Comparison of ENCODE assay signal across 24 mouse cellular contexts in genomic region chr11:79890822-79891221, GRCm38 (mm10).
"Had no signal": no experiment of that assay in that cellular context is flagged by ENCODE, and none has a peak within 500 bp of the region (broad histone marks: within the 10 kb centered on the region; RNA-seq: fewer than 3 reads in every experiment).

No protein-coding gene starts in this region.

- H3K27me3 ChIP-seq: embryonic facial prominence, embryonic 12.5 days; embryonic facial prominence, embryonic 13.5 days; embryonic facial prominence, embryonic 15.5 days; forebrain, embryonic 12.5 days; forebrain, embryonic 13.5 days; forebrain, embryonic 15.5 days had no signal

- H3K27ac ChIP-seq: embryonic facial prominence, embryonic 10.5 days; embryonic facial prominence, embryonic 12.5 days; embryonic facial prominence, embryonic 13.5 days; embryonic facial prominence, embryonic 15.5 days; forebrain, embryonic 10.5 days; forebrain, embryonic 12.5 days; forebrain, embryonic 13.5 days; forebrain, embryonic 15.5 days; heart, adult 2 months had no signal

- H3K9ac ChIP-seq: embryonic facial prominence, embryonic 12.5 days; embryonic facial prominence, embryonic 13.5 days; embryonic facial prominence, embryonic 15.5 days; forebrain, embryonic 12.5 days; forebrain, embryonic 13.5 days; forebrain, embryonic 15.5 days; forebrain, postnatal 0 days had no signal

- H3K4me2 ChIP-seq: embryonic facial prominence, embryonic 12.5 days; embryonic facial prominence, embryonic 13.5 days; embryonic facial prominence, embryonic 15.5 days; forebrain, embryonic 12.5 days; forebrain, embryonic 13.5 days; forebrain, embryonic 15.5 days had no signal

- H3K9me3 ChIP-seq: embryonic facial prominence, embryonic 10.5 days; embryonic facial prominence, embryonic 12.5 days; embryonic facial prominence, embryonic 13.5 days; embryonic facial prominence, embryonic 15.5 days; forebrain, embryonic 10.5 days; forebrain, embryonic 12.5 days; forebrain, embryonic 13.5 days; forebrain, embryonic 15.5 days had no signal

- H3K36me3 ChIP-seq: embryonic facial prominence, embryonic 10.5 days; embryonic facial prominence, embryonic 12.5 days; embryonic facial prominence, embryonic 13.5 days; embryonic facial prominence, embryonic 15.5 days; forebrain, embryonic 10.5 days; forebrain, embryonic 12.5 days; forebrain, embryonic 15.5 days had no signal

- H3K4me1 ChIP-seq: embryonic facial prominence, embryonic 12.5 days; embryonic facial prominence, embryonic 13.5 days; embryonic facial prominence, embryonic 15.5 days; forebrain, embryonic 10.5 days; forebrain, embryonic 12.5 days; forebrain, embryonic 13.5 days; forebrain, embryonic 15.5 days had no signal

- DNase-seq: cerebellum, adult 9-11 months; cerebellum, postnatal 10 days; cerebellum, postnatal 14 days; cerebellum, postnatal 25 days; cerebellum, postnatal 36 days; embryo, embryonic 11 days; forebrain, postnatal 0 days; gastrocnemius, adult 2 months; gastrocnemius, postnatal 10 days; gastrocnemius, postnatal 14 days; gastrocnemius, postnatal 25 days; gastrocnemius, postnatal 36 days; heart, adult 11 months; heart, adult 18-20 months; heart, adult 2 months had no signal

- H3K4me3 ChIP-seq: embryonic facial prominence, embryonic 10.5 days; embryonic facial prominence, embryonic 12.5 days; embryonic facial prominence, embryonic 13.5 days; embryonic facial prominence, embryonic 15.5 days; erythroblast, embryonic 14.5 days; forebrain, embryonic 10.5 days; forebrain, embryonic 12.5 days; forebrain, embryonic 13.5 days; forebrain, embryonic 15.5 days; gastrocnemius, adult 2 months; heart, adult 2 months had no signal
